Mouse (Mus musculus): ENCODE results near the gene Cenpj. TPM values are rescaled to one million over a fixed set of nuclear protein-coding genes. Genes with fewer than 3 reads are reported as not detected.

Gene Cenpj
- total RNA-seq, 4 experiments from 2014 or later, result 1.8 to 3.1 (median 2.2) TPM

GRCm38 (mm10) chr14:56545491-56545890, 29.7 kb downstream of the Cenpj start:
- no peak for DNase-seq (ENCODE audit: low spot score)

GRCm38 (mm10) chr14:56544946-56545345, 30.3 kb downstream of the Cenpj start:
- no peak for DNase-seq (ENCODE audit: low spot score)

GRCm38 (mm10) chr14:56530788-56531187, 44.4 kb downstream of the Cenpj start:
- DNase-seq (ENCODE audit: low spot score), result no peak

GRCm38 (mm10) chr14:56514775-56515174, 60.5 kb downstream of the Cenpj start:
- DNase-seq (ENCODE audit: low spot score), result no peak

GRCm38 (mm10) chr14:56512084-56512483, 63.1 kb downstream of the Cenpj start:
- DNase-seq (ENCODE audit: low spot score), result no peak

GRCm38 (mm10) chr14:56506743-56507142, 68.5 kb downstream of the Cenpj start:
- no peak for DNase-seq (ENCODE audit: low spot score)

GRCm38 (mm10) chr14:56502407-56502806, 72.8 kb downstream of the Cenpj start:
- DNase-seq (ENCODE audit: low spot score), result no peak

- no peak for DNase-seq (ENCODE audit: low spot score)
Observed at GRCm38 (mm10) chr14:56489806-56490205, 85.4 kb downstream of the Cenpj start.

Other genes starting within 250 kb of the Cenpj start
- gene Atp12a, start 210.4 kb downstream of the Cenpj start, total RNA-seq (2022), result not detected
- gene Rnf17, start 172.8 kb downstream of the Cenpj start, total RNA-seq (2022), result under 1 TPM; 0.38 to 0.79 (median 0.48) TPM
- gene Parp4, start 194 bp upstream of the Cenpj start, total RNA-seq (2022), result 10 to 100 TPM; 34.2 to 37.0 (median 36.1) TPM
- gene Mphosph8, start 92.8 kb upstream of the Cenpj start, total RNA-seq (2022), result 10 to 100 TPM; 24.3 to 29.5 (median 27.0) TPM
- gene Pspc1, start 202.9 kb upstream of the Cenpj start, total RNA-seq (2022), result 10 to 100 TPM; 12.1 to 22.6 (median 17.0) TPM
- gene Zmym5, start 236.3 kb upstream of the Cenpj start, total RNA-seq (2022), result 10 to 100 TPM; 17.9 to 21.2 (median 20.6) TPM

Measured in heart, adult 8-10 months (tissue).